Mouse (Mus musculus) heart, adult 11 months (tissue): ENCODE results near the gene Cntn4.
A peak's percentile ranks its signal among the peaks of the same experiment; 100 is the strongest.

Source experiments
- DNase-seq: peaks from one replicate; pipeline ENCODE4 v3.0.0; 2022

The Cntn4 gene

DNA sequence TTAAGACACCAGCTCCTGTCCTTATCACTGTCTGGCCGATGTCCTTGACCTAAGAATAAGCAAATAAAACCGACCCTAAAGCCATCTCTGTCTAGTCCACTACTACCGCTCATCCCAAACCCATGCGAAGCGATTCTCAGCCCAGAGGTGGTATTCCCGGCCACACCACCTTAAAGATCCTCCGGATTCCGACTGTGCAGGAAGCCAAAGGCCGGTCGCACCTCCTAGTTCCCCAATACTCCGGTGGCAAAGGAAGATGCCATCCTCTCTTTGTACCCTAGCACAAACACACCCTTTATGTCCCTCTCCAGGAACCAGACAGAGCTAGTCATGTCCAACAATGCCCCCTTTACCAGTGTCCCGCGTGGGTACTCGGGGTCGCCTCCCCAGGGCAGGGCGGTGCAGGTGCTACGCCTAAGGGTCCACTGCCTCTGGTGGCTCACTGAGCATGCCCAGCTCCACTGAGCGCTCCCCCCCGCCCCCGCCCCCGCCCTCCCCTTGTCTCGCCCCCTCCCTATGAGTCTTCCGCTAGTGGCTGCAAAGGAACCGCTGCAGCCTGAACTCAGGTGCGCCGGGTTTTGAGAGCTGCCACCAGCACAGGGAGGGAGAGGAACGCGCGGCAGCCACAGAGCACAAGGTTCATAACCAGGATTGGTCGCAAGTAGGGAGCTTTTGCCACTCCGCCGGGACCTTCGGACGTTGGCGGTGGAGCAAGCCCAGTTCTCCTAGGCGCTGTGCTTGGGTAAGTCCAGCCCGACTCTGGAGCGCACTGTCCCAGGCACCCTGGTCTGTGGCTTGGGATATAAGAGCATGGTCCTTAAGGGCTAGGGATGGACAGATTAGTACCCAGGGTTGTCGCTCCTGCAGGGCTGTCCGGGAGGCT, at the start of gene Cntn4:
Gene Cntn4 (plus strand): TSS at position 512 of the 883 bp plus-strand sequence.
- DNase-seq = peak; percentile 70

DNA sequence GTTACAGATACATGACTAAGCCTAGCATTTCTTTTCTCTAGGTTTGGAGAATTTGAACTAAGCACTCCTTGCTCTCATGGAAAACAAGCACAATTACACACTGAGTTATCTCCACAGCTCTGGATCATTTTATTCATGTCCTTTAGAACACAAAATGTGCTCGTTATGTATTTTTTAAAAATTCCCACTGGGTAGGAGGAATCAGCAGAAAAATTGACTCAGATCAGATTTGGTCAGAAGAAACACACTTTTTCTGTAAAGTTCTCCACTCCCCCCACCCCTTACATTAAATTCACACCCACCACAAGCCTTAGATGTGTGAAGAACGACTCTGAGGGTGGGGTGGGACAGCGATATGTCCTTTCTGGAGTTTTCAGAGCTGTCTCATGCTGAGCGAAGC, 3.2 kb upstream of the Cntn4 start:
- DNase-seq = no peak

DNA sequence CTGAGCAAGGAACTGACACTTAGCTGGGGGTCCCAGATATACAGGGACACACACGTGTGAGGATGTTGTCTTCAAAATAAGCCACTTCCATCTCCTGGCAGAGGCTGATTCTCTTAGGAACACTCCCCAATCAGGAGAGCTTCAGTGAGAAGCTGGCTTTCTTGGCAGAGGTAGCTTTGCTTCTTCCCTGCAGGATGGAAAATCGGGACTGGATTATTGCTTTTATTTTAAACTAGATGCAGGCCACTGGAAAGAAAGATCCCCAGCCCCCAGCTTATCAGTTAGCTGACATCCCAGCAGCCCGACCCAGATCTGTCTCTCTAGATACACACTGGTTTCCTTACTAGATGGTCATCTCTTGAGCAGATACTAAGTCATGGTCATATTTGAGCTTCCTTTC, 2.4 kb upstream of the Cntn4 start:
- peak; percentile 62 for DNase-seq

DNA sequence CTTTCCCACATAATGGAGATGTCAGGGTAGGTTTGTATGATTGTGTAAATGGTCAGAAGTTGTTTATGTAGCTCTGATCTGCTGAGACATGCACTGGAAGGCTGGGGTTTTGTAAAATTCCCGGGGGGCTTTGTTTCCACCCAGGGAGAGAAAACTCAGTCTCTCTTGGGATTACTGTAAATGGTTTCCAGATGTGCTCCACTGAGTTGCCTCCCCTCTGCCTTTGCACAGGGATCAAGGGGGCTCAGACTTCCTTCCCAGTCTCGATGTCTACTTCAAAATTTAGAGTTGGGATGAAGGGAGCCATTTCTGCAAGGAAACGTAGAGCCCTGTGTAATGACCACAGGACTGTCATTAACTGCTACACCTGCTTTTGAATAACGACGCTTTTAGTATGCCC, 823 bp upstream of the Cntn4 start:
- peak; percentile 68 for DNase-seq

DNA sequence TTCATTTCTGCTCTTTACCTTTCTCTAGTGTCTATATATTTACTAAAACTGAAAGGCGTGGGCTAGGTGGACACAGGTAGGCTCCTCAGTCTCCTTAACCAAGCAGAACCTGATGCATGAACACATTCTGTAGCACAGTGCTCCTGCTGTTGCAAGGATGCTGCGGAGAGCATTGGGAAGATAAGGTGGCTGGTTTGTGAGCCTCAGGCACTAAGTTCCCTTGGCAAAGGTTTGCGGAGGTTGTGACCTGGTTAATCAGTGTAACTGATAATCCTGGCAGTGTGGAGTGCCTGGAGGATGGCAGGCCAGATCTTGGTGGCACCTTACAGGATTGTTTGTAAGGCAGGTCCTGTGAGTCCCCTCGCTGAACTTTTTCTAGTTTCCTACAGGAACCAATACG, 1.3 kb downstream of the Cntn4 start:
- peak; percentile 60 for DNase-seq

DNA sequence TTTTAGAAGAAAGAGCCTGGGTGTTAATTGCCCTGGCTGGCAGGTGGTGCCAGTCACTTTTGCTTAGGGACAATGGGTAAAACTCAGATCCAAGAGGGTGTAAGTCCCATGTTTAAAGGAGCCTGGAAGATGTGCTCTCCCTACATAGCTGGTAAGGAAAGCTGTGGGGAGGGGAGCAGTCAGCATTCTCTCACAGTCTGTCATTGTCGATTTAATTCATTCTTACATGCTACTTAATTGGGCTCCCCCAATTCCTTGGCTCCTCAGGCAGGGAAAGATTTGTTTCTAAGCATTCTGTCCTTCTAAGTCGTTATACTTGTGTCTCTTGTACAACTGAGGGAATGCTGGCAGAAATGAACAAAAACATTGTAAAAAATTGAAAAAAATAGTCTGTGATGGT, 4.0 kb downstream of the Cntn4 start:
- no peak for DNase-seq

DNA sequence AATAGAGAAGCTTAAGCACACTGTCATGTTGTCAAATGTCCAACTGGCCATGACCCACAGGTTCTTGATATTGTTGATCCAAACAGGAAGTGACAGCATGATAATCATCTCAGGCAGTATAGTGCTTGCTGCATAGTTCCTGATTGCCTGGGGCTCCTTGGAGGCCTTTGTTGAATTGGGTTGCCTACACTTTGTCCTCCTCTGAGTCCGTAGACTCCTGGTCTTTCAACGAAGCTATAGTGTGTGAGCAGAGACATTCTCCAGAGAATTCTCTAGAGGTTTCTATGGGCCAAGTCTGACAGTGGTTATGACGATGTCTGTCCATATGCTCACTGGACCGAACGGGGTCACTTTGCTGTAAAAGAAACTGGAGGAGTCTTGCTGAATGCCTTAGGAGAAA, 5.8 kb downstream of the Cntn4 start:
- no peak for DNase-seq

DNA sequence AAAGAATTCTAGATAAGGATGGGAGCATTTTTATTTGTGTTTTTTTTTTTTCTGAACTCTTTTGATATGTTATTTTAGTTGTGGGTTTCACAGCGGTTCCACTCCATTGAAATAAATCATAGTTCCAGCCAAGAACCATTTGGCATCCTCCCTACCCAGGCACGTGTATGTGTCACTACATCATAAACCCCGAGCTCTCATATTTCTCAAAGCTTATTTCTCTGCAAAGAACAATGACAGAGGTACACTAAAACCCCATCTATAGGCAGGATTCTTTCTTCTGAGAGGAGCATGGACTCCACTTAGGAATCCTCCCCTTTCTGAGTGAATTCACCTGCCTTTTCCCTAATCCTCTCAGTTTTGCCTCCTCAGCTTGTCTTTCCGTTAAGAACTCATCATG, 6.7 kb downstream of the Cntn4 start:
- no peak for DNase-seq

DNA sequence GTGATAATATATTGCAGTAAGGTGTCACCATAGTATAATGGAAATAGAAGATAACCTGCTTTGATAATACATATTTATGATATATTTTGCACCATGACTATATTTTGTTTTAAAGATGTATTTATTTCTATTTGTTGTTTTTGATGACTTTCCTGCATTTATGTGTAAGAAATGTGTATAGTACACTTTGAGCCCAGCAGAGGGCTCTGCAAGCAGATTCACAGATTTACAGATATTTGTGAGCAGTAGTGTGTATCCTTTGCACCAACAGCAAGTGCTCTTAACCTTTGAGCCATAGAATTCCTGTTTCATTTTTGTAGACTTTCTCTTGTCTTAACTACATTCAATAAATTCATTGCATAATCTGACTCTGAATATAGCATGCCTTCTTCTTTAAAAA, 10.7 kb downstream of the Cntn4 start:
- no peak for DNase-seq

DNA sequence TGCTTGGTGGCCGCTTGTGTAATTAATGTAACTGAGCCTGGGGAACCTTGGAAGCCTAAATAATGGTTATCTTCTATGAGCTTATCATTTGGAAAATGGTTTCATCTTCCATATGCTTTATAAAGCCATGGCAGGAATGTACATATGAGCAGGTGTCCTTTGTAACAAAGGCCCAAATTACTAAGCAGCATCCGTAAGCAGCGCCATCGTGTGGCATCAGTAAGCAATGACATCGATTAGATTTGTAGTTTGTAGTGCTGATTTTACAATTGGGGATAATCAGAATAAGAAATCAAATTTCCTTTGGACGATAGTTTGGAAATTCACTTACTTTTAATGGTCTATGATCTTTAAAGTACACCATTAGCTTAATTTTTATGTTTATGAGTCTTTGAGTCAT, 64.6 kb downstream of the Cntn4 start:
- no peak for DNase-seq

DNA sequence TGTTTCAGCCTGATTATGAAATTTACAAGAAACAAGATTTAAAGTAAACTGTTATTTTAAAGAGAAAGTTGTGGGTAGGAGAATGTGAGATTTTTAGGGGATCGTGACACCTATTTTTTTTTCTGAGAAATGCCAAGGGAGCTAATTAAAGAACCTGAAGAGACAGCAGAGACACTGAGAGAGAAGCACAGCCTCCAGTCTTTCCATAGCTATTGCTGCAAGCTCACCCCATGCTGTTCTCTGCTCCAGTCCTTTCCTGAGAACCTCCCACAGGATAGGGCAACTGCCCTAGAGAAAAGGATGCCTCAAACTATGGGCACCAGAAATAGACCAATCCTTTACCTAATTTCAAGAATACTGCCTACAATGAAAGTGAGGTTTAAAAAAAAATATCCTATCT, 103.2 kb downstream of the Cntn4 start:
- DNase-seq = no peak

DNA sequence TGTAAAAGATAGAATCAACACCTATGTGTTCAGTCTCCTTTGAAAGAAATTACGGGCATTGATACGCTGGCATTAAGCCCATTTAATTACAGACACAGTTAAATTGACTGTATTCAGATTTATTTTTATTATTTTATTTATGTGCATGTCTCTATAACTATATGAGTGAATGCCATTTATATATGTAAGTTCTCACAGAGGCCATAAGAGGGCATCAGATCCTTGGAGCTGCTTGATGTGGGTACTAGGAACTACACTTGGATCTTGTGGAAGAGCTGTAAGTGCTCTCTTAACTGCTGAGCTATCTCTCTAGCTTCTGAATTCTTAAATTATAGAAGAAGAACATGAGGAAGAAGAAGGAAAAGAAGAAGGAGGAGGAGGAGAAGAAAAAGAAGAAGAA, 111.0 kb downstream of the Cntn4 start:
- no peak for DNase-seq

DNA sequence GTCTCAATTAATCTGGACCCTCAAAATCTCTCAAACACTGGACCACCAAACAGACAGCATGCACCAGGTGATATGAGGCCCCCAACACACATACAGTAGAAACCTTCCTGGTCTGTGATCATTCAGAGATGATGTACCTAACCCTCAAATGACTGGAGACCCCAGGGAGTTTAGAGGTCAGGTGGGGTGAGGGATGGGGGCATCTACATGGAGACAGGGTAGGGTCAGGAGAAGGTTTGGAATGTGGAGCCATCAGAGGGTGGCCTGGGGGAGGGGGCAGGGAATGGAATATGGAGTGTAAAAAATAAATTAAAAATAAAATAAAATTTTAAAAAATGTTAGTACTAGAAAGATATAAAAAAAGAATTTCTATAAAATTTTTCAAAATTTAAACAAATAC, 157.6 kb downstream of the Cntn4 start:
- no peak for DNase-seq

DNA sequence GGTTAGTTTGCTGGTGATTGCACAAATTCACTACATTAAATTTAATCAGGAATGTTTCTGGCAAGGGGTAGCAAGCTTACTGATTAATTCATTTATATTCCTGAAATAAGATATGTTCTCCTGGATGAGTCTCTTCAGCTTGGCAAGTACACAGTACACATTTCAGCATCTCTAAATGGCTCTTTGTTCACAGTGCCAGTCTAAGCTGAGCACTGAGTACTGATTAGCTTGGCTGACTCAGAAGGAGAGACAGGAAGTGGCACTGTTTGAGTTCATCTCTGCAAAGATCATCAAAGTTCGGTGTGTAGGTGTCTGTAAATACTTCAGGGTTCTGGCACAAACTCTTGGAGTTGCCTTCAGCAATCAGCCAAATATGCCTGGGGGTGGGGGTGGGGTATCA, 169.8 kb downstream of the Cntn4 start:
- DNase-seq = no peak

DNA sequence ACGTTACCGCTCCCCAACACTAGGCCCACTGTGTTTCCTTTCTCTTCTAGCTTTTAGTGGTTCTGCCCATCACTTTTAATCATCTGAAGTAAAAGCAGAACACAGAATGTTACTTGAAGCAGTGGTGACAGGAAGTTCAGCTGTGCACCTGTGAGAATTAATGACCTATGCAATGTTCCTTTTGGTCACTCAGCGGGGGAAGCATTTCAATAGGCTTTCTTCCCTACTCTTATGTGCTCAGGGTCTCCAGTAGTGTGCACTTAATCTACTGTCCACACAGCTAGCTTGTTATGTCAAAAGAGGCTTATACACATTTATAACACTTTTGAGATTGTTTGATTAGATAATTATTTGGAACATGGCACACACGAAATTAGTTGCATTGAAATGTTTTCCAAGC, 215.4 kb downstream of the Cntn4 start:
- DNase-seq = no peak

DNA sequence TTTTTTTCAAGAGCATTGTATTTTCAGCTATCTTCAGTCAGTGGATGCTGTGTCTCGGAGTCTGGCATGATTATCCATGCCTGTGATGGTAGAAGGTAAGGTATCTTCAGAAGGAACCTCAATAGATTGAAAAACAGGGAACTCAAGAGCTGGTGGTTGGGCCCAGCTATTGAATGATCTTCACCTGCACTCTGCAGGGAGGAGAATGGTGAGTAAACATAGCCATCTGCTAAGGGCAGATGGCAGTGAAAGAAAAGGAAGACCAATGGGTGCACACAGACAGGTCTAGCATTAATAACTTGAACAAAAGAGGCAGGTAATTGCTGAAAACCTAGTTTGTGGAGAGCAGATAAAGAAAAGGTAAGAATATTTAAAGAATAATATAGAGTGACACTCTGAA, 261.0 kb downstream of the Cntn4 start:
- DNase-seq = no peak

DNA sequence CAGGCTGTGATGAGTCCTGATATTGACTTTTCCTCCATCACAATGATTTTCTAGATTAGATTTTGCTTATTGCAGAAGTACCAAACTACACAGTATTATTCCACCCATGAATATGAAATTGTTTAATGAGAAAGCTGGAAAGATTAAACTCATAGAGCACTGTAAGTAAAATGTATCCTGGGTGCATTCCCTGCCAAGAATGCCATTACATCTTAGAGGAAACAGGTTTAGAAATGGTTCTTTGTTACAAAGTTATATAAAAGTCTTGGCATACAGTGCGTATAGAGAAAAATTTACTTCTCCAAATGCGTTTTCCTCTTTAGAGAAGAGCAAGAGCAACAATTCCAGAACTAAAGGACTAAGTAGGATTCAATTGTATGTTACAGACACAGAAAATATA, 261.8 kb downstream of the Cntn4 start:
- DNase-seq = no peak

DNA sequence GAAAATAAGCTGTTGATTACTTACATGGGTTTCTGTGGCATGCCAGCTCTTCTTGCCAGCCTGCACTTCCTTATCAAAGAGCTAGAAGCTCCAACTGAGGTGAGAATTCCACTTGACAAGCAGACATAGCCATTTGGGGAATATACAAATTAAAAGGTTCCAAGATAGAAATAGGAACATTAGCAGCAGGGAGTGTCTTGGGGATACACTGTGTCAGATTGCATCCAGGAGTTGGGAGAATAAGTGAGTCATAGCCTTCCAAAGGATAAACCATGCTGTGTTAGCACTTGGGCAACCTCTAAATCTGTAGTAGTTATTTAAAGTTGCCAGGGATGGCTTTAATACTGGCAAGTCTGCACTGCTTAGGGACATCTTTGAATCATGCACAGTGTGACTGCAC, 263.1 kb downstream of the Cntn4 start:
- DNase-seq = no peak

DNA sequence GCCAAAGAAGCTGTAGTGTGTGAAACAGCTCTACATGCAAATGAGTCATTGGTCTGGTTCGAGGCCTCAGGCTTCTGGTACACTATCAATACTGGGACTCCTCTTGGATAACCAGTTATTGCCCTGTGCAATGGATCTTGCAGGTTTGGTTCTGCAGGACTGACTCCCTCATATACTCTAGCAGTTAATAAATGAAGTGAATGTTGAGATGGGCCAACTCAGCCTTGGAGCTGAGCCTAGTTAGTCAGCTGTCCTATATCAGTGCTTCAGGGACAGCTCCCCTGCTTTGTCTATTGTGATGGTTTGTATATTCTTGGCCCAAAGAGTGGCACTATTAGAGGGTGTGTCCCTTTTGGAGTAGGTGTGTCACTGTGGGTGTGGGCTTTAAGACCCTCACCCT, 314.0 kb downstream of the Cntn4 start:
- no peak for DNase-seq

DNA sequence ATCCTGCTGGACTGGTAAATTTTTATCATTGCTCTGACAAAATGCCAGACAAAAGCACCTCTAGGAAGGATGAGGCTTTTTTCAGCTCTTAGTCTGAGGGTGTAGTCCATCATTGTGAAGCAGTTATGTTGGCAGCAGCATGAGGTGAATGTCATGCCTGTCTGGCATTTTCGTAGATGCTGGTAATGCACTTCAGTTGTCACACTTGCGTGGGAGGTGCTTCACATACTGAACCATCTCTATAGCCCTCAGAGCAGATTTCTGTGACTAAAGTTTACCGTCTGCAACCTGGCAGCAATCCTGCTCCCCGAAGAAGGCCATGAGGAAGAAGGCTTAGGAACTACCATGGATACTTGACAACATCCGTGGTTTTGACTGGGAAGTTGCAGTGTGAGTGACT, 335.6 kb downstream of the Cntn4 start:
- no peak for DNase-seq

DNA sequence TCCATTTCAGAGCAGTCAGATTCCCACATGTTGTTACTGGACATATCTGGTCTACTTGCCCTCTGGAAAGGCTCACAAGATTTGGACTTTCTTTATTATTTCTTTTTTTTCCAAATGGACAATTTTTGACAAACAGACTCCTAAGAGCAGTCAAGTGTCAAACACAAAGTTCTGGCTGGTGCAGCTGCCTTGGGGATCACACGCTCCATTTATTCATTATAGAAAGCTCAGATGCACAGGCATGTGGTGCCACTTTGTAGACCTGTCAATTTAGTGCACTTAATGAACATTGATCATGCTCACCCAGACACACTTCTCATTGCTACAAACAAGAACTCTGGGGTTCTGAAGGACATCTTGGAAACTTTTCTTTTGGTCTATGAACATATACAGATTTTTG, 337.7 kb downstream of the Cntn4 start:
- no peak for DNase-seq

DNA sequence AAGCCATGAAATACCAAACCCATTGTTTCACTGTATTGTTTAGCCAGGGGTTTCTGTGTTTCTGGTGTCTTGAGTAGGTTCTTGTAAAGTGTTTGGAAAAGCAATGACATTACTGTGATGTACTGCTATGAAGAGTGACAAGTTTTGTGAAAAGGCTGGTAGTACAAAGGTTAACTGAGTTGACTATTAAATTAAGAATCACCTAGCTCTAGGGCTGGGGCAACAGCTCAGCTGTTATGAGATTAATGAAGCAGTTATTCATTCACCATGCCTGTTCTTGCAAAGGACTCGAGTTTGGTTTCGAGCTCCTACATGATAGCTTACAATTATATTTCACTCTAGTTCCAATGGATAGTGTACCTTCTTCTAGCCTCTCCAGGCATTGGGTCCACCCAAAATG, 371.4 kb downstream of the Cntn4 start:
- no peak for DNase-seq

DNA sequence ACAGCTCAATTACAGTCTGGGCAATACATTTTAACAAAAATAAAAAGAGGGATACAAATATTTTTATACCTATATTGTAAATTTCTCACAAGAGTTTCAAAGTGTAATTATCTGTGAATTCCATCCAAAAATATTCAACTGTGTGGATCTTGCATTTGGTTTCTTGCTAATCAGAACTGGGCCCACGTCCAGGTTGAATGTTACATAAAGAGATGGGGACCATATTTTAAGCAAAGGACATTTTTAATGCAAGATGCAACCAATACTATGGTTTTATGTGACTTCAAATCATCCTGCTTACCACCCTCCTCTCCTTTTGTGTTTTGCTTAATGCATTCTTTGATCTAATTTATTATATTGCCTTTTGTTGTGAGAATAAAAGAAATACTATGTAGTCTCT, 378.7 kb downstream of the Cntn4 start:
- no peak for DNase-seq

DNA sequence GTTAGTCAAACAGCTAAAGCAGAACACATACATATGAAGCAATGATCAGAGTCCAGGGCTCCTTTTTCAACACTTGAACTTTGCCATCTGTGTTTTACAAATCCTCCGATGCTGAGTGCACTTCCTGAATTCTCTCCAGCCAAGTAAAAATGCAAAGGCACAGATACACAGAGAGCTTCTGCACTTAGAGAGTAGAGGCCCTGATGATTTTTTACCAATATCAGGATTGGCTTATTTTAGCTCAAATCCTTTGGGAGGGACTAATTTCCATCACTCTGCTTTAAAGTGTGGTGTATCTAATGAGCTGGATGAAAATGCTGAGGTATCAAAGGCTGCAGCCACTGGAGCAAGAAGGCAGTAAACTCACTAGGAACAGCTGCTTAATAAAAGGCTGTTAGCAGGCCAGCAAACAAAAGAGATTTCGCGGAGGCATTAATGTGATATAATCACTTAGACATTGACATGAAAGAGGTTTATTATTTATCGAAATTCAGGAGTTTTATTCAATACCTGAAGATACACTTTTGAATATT, 400.7 kb downstream of the Cntn4 start:
- DNase-seq = no peak

DNA sequence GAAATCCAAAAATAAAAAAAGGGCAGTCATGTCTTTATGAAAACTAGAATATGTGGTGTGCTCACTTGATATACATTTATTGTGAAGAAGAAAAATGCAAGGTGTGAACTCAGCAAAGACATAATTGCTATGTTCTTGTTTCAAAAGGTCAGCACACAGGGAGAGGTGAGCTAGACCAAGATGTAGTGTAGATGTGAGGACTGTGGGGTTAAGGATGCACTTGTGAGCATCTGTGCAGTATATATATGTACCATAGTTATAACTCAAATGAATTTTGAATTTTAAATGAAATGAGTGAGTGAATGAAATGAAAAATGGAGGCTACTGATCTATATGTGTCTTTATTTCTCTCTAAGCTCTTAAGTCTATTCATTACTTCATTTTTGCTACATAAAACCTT, 401.2 kb downstream of the Cntn4 start:
- no peak for DNase-seq
